Mouse (Mus musculus) kidney, postnatal 14 days (tissue): ENCODE data around the gene Ccndbp1.
A peak's percentile ranks its signal among the peaks of the same experiment; 100 is the strongest.
"Not testable (repeated sequence)": the region's sequence is repeated elsewhere in the genome, so short reads cannot be mapped to it uniquely, and the experiment has no call there.

ENCODE experiments used
- DNase-seq: peaks from one replicate; pipeline ENCODE4 v3.0.0; 2022; ENCODE audit warnings: mixed read lengths

The Ccndbp1 gene

DNA sequence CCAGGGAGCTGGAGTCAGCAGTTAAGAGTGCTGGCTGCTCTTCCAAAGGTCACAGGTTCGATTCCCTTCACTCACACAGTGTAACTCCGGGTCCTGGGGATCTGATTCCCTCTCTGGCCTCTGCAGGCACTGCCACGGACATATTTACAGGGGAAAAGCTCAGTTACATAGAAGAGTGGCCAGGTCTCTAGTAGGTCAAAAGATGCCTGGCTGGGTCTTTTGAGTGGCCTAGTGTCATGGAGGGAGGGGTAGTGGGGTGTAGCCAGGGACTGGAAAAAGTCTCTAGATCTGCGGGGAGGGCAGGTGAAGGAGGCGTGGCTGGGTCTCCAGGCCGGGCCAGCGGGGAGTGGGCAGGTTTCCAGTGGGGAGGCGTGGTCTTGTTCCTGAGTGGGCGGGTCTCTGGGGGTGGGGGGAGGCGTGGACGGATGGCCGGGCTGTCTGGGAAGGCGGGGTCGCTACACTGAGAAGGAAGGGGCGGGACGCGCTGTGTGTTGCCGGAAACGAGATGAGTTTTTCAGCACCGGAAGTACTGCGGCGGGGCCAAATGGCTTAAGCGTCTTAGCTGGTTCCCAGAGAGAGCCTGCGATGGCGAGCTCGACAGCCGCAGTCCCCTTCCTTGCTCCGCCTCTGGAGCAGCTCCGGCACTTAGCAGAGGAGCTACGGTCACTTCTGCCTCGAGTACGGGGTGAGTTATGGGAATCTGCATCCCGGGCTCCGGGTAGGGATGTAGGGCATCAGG is at the start of gene Ccndbp1:
TSS of gene Ccndbp1 (plus strand) at position 479 of the 739 bp plus-strand sequence.
- peak; percentile 96 for DNase-seq

DNA sequence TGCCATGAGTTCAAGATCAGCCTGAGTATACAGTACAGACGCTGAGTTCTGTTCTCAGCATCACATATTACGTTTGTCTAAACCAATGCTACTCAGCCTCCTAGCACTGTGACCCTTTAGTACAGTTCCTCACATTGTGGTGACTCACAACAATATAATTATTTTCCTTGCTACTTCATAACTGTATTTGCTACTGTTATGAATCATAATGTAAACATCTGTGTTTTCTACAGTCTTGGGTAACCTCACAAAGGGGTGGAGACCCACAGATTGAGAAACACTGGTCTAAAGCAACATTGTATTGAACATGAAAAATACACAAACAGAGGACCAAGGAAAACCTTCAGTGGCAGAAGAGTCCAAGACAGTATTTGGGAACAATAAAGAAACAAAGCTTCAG is 48.8 kb upstream of the Ccndbp1 start:
- DNase-seq, result no peak

DNA sequence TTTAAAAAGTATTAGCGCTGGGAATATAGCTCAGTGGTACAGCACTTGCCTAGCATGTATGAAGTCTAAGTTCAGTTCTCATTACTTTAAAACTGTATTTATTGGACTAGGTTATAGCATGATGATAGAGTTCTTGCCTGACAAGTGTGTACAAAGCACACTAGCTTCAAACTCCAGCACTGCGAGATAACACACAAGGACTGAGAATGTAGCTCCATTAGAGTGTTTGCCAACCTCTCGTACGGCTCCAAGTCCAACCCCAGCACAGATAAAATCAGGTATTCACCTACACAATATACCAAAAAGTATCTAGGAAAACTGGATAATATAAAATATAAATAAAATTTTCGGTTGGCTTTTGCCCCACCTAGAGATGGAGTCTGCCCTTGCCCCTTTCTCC is 48.4 kb upstream of the Ccndbp1 start:
- DNase-seq, result no peak

DNA sequence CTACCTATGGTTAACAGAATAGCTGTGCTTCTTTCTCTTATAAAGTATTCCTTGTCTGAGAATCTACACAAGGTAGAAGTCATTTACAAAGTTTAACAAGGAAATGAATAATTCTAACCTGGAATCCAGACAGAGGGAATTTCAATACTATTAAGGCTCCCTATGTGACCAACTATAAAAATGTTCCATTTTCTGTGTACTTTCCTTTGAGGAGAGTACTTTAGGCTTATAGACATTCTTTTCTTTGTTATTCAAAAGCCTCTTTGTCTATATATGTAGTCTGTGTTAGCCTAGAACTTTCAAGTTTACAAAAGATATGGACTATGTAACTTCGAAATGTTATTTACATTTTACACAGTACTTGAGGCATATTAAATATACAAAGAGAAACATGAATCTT is 47.9 kb upstream of the Ccndbp1 start:
- no peak for DNase-seq

DNA sequence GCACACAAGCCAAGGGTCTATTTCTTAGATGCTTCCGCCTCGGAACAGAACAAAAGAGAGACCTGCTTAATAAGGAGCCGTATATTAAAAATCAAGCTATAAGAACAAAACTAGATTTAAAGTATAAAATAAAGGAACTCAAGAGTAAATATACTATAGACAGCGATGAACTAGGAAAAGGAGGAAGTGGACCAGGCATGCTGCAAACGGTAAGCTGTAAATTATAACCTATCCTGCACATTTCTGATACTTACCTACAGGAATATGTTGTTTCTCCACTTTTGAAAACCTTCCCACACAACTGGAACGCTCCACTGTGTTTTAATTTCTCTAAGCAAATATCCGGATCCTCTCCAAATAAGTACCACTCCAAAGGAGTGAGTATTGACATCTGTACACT is 45.1 kb upstream of the Ccndbp1 start:
- DNase-seq, result no peak

DNA sequence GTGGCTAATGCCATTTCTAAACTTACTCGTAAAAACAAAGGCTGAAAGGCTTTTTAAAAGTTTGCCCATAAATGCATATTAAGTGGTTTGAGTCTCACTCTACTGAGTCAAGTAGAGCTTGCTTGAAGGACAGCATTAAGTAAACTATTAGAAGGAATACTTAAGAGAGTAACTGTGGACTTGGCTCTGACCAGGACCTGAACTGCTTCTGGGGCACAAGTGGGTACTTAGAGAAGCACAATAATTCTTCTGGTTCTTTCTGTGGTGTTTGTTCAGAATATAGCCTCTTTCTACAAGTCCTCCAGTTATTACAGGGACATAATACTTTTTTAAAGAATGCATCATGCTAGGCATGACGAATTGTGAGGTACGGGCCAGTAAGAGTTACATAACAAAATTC is 42.7 kb upstream of the Ccndbp1 start:
- DNase-seq, result no peak

DNA sequence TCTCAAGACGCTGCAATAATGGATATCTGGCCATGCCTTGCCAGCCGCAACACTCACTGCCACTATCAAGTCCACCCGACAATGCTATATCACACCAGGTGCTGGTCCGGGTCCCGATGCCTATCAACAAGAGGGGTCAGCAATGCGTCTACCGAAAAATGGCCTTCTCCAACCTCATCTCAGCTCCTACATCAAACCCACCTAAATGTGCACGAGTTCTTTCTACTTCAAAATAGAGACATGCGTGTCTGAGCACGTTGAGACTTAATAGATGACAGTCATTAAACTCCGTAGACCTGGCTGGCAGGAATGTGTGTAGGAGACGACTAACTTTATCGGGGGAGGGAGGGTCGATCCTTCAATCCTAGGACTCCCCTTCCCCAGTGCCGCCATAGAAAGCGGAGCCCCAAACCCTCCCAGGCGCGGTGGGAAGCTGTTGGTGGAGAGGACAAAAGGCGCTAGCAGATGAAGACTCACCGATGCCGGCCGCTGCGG is 38.1 kb upstream of the Ccndbp1 start:
- DNase-seq, result no peak

DNA sequence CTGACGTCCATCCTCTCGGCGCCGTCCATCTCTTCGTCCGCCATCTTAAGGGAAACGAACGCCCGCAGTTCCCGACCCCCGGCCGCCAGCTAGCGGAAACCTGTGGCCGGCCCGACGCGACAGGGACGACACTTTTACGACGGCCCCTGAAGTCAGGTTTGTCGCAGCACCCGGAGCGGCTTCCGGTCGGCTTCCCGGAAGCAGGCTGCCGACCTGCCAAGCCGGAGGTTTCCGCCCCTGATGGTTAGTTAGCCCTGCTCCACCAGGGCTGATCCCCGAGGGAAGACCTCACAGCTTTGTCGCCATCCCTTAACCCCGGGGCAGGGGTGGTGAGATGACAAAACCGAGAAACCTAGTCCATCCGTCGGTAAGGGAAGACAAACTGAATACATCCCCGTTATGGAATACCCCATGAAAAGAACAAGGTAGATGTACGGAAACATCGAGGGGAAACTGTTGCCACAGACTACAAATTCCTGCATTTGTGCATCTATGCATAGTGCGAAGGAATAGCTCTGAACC is 37.6 kb upstream of the Ccndbp1 start, which contains the start of gene Ubr1:
TSS of gene Ubr1 (minus strand) at position 157 of the 522 bp plus-strand sequence.
- DNase-seq, result peak; percentile 92

DNA sequence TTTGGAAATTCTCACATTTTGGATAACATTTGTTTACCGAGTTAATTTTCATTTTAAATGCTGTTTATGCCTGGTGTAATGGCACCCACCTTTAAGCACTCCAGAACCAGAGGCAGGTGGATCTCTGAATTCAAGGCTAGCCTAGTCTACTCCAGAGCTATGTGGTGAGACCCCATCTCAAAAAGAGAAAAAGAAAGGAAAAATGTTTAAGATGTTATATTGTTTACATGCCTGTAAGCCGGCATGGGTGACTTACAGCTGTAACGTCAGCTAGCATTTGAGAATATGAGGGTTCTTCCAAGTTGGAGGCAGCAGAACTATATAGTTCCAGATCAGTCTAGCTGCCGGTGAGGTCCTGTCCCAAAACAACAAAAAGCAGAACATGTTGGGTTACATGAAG is 36.4 kb upstream of the Ccndbp1 start:
- DNase-seq, result no peak

DNA sequence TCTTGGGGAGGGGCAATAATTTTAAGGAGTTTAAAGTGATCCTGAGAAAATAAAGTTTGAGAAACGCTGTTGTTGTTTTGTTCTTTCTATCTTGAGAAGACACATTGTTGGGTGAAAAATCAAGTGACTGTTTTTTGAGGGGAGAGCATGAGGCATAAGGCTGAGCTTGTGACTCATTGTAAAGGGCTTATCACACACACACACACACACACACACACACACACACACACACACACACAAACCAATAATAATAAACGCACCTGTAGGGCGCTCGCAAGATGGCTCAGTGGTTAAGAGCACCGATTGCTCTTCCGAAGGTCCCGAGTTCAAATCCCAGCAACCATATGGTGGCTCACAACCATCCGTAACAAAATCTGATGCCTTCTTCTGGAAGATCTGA is 35.9 kb upstream of the Ccndbp1 start:
- not testable (repeated sequence) for DNase-seq

DNA sequence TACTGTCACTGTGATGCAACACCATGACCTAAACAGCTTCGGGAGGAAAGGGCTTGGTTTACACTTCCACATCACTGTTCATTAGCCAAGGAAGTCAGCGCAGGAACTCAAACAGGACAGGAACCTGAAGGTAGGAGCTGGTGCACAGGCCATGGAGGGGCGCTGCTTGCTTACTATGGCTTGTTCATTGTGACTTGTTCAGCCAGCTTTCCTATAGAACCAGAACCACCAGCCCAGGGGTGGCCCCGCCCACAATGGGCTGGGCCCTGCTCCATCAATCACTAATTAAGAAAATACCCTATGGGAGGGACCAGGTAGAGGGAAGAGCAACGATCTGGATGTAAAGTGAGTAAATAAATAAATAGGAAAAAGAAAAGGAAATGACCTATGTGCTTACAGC is 35.2 kb upstream of the Ccndbp1 start:
- DNase-seq, result peak; percentile 18

DNA sequence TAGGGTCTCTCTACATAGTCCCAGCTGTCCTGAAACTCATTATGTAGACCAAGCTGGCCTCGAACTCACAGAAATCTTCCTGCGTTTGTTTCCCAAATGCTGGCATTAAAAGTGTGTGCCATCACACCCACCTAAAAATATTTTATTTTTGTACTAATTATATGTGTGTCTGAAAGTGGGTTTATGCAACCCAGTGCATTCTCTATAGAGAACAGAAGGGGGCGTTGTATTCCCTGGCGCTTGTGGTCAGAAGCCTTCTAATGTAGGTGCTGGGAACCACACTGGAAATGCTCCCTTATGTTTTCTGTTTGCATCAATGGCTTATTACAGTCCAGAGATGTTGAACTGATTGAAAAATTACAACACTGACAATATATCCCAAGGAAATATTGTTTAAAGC is 31.9 kb upstream of the Ccndbp1 start:
- no peak for DNase-seq

DNA sequence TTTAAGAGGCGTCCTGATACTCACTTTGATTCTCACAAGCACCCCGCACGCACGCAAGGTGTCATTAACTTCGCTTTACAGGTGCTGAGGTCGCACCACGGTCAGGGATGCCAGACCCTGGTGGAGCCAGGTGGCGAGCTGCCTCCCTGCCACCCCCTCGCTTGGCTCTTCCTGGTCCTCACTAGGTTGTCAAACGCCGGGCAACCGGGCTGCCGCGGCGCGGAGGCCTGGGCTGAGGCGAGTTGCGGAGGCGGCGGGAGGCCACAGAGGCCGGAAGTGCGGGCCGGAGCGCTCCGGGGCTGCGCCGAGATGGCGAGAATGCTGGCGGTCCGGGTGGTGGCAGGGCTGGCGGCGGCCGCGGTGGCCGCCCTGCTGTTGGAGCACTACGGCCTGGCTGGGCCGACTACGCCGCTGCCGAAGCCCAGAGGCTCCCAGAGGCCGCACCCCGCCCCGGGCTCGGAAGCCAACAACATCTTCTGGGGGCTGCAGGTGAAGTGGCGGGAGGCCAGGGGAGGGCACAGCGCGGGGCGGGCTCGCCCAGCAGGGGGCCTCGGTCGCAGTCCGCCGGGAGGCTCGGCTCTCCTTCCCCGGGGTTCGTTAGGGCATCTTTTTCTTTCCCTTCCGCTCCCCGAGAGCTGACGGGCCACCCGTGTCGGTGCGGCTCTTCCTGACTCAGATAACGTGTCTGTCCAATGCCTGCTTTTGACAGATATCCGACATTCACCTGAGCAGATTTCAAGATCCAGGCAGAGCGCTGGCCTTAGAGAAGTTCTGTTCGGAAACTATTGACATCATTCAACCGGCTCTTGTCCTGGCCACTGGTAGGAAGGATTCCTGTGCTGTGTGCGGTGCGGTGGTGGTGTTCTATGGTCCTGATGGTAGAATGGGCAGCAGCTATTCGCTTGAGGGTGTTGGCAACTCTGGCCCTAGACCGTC is 30.9 kb upstream of the Ccndbp1 start, which contains the start of gene Tmem62:
TSS of gene Tmem62 (plus strand) at position 28 of the 936 bp plus-strand sequence.
- DNase-seq, result peak; percentile 78

DNA sequence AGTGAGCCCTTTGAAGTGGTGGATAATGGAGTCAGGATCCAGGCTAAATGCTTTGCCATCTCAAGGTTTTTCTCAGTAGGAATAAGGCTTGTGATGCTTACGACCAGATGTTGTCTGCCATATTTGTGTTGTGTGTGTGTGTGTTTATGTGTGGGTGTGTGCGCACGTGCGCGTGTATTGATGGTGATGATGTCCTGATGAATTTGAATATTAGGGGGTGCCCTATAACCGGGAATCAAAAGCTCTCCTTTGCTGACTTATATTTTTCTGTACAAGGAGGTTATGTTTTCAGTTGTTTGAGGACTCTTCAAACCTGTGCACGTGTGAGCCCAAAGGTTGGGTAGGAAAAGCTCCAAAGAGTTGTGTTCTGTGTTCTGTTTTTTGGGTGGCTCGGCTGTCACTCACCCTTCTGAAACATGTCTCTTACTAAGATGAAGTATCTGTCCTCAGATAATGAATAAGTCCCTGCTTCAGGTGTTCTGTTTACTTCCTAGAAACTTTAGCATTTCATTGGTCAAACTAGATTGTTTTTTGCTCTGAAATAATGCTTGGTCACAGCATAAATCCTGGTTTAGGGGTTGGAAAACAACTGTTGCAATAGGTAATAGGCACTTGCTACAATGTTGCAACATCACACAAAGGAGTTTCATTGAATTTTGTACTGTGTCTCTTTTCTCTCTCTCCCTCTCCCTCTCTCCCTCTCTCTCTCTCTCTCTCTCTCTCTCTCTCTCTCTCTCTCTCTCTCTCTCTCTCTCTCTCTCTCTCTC is 30.1 kb upstream of the Ccndbp1 start:
- DNase-seq, result no peak

DNA sequence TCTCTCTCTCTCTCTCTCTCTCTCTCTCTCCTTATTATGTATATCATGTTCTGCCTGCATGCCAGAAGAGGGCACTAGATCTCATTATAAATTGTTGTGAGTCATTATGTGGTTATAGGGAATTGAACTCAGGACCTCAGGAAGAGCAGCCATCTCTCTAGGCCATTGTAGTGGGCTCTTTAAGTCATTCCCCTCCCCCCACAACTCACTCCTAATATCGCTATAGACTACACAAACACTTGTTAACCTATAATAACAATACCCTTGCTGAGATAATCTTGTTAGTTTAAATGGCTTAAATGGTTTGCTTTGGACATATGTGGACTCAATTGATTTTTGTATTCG is 29.5 kb upstream of the Ccndbp1 start:
- no peak for DNase-seq

DNA sequence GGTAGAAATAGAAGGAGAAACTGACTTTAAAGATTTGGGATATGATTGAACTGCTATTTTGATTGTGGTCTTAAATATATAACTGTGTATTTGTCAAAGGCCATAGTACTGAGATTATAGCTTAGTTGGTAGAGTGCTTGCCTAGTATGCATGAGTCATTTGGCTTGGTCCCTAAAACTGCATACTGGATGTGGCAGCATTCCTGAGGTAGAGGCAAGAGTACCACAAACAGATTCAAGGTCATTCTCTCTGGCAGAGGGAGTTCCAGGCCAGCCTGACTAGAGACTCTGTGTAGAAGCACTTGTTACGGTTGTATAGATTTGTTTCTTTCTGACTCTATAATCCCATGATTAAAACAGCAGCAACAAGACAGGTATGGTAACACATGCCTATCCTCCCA is 28.4 kb upstream of the Ccndbp1 start:
- peak; percentile 12 for DNase-seq

DNA sequence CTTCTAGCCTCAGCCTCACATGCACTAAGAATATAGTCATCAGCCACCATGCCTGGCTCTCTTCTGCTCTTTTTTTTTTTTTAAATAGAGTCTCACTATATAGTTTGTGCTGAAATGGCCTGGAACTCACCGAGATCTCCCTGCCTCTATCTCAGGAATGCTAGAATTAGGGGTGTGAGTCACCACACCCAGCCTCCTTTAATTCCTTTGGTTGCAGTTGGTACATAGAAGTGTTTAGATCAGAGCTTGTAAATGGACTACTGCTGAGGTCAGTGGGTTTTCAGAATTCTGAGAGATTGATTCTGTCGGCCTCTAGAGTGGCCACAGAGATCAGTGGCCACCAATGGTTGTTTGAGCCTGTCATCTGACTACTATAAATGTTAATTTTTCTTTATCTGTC is 27.3 kb upstream of the Ccndbp1 start:
- no peak for DNase-seq

DNA sequence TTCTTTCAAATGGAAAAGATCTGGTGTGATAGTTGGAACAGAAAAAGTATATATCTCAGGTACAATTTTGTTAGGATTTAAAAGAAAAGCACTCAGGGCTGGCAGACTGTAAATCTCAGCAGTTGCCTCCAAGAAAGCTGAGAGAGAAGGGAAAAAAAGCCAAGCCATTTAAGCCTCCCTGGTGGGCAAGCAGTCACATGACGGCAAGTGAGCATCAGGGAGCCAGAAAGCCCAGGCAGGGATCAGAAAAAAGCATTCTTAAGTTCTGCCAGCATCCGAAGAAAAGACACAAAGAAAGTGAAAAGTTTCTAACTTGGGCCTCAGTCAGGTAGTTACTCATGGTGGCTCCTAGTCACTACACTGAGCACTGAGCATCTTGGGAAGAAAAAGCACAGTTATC is 24.6 kb upstream of the Ccndbp1 start:
- DNase-seq, result no peak

DNA sequence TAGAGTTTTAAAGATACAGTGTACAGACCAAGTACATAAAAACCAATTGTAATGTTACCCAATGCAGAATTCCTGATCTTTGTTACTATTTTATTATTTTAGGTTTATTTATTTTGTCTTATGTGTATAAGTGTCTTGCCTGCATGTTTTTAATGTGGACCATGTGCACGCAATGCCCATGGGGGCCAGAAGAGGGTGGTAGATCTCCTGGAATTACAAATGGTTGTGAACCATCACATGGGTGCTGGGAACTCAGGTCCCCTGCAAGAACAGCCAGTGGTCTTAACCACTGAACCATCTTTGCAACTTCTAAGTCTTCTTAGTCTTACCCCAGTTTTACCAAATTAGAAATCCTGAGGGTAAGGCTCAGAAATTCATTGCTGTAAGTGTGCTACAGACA is 23.0 kb upstream of the Ccndbp1 start:
- no peak for DNase-seq

DNA sequence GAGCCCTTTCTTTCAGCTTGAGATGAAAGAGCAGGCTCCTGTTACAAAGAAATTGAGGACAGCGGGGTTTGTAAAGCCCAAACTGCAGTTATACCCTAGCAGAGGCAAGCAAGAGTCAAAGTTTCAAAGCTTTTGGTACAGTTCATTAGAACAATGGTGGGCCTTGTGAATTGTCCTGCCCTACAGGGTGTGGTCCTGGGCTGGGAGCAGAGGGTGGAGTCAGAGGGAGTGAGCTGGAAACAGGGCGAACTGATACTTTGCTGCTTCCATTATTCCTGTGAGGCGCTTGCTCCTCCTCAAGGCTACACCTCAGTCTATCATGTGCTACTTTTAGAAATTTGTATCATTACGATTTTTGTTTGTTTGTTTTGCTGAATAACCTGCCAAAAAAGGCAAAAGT is 17.0 kb upstream of the Ccndbp1 start:
- no peak for DNase-seq

DNA sequence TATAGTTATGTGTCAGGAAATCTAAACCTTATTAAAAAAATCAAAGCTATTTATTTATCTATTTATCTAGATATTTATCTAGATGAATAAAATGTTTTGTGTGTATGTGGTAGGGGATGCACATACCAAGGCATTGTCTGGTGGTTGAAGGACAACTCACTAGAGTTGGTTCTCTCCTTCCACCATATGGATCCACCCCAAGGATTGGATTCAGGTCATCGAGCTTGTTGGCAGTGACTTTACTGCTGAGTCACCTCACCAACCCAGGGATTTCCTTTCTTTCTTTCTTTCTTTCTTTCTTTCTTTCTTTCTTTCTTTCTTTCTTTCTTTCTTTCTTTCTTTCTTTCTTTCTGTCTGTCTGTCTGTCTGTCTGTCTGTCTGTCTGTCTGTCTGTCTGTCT is 11.6 kb upstream of the Ccndbp1 start:
- DNase-seq, result not testable (repeated sequence)

DNA sequence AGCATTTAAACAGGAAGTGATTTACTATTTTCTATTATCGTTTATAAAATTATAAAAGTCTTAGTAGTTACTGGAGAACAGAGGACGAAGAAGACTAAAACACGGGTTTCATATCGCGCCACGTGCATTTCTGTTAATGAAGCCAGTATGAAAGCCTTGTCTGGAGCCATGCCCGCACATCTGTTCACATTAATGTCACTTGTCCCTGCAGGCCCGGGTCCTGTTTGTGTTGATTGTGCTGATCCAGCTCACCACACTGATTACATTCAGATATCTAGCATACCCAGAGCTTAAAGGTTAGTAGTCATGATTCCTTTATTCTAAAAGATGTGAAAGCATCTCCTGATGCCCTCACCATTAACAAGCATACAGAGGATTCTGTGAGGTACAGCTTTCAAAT is 9.3 kb upstream of the Ccndbp1 start:
- DNase-seq, result no peak

DNA sequence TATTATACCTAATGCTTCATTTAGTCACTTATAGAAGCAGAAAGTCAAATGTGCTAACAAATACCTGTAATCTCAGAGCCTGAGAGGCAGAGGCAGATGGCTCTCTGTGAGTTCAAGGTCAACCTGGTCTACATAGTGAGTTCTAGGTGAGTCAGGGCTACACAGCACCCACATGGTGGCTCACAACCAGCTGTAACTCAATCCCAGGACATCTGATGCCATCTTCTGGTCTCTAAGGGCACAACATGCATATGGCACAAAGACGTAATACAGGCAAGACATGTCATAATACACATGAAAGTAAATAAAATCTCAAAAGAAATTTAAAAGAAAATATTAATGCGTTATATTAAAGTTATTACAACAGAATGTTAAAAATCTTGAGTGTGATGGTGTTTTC is 4.6 kb upstream of the Ccndbp1 start:
- DNase-seq, result no peak
